Mouse (Mus musculus): ENCODE data around the gene Iqch. TPM values are rescaled to one million over a fixed set of nuclear protein-coding genes. Genes with fewer than 3 reads are reported as not detected.

The Iqch gene
- polyA plus RNA-seq, 1 experiment from 2014 or later: 0.15 TPM

DNA sequence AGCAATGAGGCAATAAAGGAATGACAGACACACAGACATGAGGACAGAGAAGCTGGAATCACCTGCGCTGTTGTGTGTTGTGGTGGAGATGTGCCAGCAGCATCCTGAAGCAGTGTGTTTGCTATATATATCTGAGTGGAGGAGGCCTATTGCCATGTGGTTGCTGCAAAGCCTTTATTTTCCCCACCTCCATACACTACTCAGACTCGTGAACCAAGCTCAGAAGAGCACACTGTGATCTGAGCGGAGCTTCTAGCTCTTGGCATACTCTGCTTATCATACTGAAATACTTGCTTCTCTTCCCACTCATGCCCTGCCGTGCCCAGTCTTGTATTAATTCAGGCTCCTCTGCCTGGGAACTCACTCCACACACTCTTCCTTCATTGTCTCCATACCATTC is 20.5 kb downstream of the Iqch start:
- Histone ChIP-seq H3K4me3 (replicated peaks) (no peak overlapping the region), H3K27me3 (no peaks in the 10 kb centered on the region), H3K4me1 (replicated peaks) (no peaks in the 10 kb centered on the region), H3K9ac (replicated peaks) (no peak overlapping the region), H3K36me3 (no peaks in the 10 kb centered on the region), H3K4me2 (replicated peaks) (no peak overlapping the region), H3K9me3 (0 out of 2 replicates have a peak, but pooled peaks cover 2% of the 10 kb centered on the region), H3K27ac (no peak overlapping the region)
- WGBS: 82% methylated on average over 4 of the region's 4 CpGs
- ATAC-seq: no peak

DNA sequence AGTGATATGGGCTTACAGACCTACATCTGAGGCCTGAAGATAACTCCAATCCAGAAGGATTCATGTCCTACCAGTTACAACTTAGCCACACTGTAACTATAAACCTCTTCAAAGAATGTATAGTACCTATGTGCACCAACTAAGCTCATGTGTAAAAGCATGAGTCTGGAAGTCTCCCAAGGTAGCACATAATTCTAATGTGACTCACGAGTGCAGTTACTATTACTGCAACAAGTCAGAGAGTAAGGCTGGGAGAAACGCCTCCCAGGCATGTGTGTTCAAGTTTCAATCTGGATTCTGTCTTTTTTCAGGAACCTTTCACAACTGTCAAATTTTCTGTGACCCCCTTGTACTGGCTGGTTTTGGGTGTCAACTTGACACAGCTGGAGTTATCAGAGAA is 22.2 kb downstream of the Iqch start:
- no peaks in the 10 kb centered on the region for H3K36me3 ChIP-seq
- WGBS: 91% methylated on average over 2 of the region's 2 CpGs
- H3K4me1 ChIP-seq (replicated peaks): no peaks in the 10 kb centered on the region
- no peaks in the 10 kb centered on the region for H3K9me3 ChIP-seq
- H3K9ac ChIP-seq (replicated peaks): no peak overlapping the region
- H3K27ac ChIP-seq: no peak overlapping the region
- no peak overlapping the region for H3K4me2 ChIP-seq (replicated peaks)
- H3K4me3 ChIP-seq (replicated peaks): no peak overlapping the region
- H3K27me3 ChIP-seq: no peaks in the 10 kb centered on the region
- ATAC-seq: no peak

DNA sequence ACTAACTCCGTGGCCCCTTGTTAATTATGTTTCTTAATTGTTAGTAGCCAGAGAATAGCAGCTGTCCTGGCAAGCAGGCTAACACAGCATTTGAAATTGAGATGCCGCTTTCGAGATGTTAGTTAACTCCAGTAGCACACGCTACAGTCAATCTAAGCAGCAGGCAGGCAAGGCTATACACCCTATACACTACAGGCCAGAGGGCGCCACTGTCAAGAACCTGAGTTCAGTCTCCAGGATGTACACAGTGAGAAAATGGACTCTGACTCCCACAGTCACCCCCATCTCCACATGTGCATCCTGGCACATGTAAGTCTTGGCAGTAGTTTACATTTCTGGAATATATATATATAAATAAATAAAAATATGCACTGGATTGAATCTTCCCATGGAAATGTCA is 22.6 kb downstream of the Iqch start:
- 77% methylated on average over 5 of the region's 5 CpGs for WGBS
- ATAC-seq: no peak

DNA sequence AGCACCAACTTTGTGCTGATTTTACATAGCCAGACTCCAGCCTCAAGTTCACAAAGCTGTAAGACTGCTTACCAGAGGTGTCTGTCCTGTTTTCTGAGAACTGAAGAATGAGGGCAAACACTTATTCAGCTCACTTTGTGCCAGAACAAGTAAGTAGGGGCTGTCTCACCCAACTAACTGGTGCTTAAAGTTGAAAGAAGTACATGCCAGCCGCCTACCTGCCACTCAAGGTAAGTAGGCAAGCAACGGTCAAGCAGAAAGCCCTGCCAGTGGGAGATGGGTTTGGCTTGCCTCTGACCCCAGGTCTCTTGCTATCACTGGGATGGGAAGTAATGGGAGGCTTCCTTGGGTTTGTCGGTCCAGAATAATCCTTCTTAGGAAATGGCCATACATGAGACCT is 24.8 kb downstream of the Iqch start:
- Histone ChIP-seq H3K27ac (no peak overlapping the region), H3K9me3 (no peaks in the 10 kb centered on the region), H3K36me3 (no peaks in the 10 kb centered on the region), H3K4me3 (replicated peaks) (no peak overlapping the region), H3K9ac (replicated peaks) (no peak overlapping the region), H3K4me1 (replicated peaks) (no peaks in the 10 kb centered on the region), H3K27me3 (no peaks in the 10 kb centered on the region), H3K4me2 (replicated peaks) (no peak overlapping the region)
- WGBS: 90% methylated on average over 3 of the region's 3 CpGs
- ATAC-seq: no peak

More for the DNA sequence above, 22.6 kb downstream of the Iqch start:
- H3K4me3 ChIP-seq (replicated peaks): no peak overlapping the region
- H3K9me3 ChIP-seq: no peaks in the 10 kb centered on the region
- H3K36me3 ChIP-seq: no peaks in the 10 kb centered on the region
- no peak overlapping the region for H3K9ac ChIP-seq (replicated peaks)
- no peaks in the 10 kb centered on the region for H3K4me1 ChIP-seq (replicated peaks)
- no peak overlapping the region for H3K4me2 ChIP-seq (replicated peaks)
- H3K27me3 ChIP-seq: no peaks in the 10 kb centered on the region
- no peak overlapping the region for H3K27ac ChIP-seq

DNA sequence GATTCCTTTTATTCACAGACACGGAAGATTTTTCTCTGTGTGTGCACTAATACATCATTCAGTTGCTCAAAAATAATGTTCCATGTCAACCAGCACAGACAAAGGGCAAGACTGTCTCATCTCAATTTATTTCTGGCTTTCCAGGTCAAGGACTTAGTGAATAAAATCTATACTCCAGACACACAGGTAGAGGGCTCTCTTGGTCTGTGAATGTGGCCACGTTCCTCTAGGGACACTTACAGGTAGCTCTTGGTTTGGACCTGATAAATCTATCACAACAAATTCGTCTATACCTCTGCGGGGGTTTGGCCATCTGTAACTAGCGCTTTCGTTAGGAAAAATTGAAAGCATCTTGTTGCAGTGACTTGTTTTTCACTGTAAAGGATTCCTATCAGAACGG is 29.4 kb downstream of the Iqch start:
- WGBS: 83% methylated on average over 7 of the region's 7 CpGs
- Histone ChIP-seq H3K27ac (no peak overlapping the region), H3K9me3 (no peaks in the 10 kb centered on the region), H3K36me3 (no peaks in the 10 kb centered on the region), H3K4me2 (replicated peaks) (no peak overlapping the region), H3K27me3 (no peaks in the 10 kb centered on the region), H3K4me3 (replicated peaks) (no peak overlapping the region), H3K9ac (replicated peaks) (no peak overlapping the region), H3K4me1 (replicated peaks) (peaks cover 17% of the 10 kb centered on the region)
- no peak for ATAC-seq

DNA sequence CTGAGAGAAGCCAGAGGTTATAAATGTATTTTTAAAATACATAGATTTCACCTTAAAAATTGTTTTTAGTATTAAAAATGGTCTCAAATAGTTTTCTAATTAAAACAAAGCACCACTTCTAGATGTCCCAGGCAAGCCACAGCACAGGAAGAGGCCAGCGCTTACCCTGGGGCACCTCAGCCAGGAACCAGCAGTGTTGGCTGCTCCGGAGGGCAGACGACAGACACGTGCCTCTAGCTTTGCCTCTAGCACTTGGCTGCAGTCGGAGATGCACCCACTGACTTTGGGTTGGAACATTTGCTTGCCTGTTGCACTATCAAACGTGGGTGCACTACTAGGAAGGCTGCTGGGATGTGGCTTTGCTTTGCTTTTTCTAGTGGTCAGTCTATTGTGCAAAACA is 30.4 kb downstream of the Iqch start:
- H3K27ac ChIP-seq: no peak overlapping the region
- no peaks in the 10 kb centered on the region for H3K36me3 ChIP-seq
- H3K4me1 ChIP-seq (replicated peaks): peaks cover 23% of the 10 kb centered on the region
- H3K9me3 ChIP-seq: no peaks in the 10 kb centered on the region
- no peak overlapping the region for H3K9ac ChIP-seq (replicated peaks)
- WGBS: 44% methylated on average over 6 of the region's 6 CpGs
- H3K4me2 ChIP-seq (replicated peaks): no peak overlapping the region
- no peak for ATAC-seq
- H3K27me3 ChIP-seq: no peaks in the 10 kb centered on the region
- no peak overlapping the region for H3K4me3 ChIP-seq (replicated peaks)

DNA sequence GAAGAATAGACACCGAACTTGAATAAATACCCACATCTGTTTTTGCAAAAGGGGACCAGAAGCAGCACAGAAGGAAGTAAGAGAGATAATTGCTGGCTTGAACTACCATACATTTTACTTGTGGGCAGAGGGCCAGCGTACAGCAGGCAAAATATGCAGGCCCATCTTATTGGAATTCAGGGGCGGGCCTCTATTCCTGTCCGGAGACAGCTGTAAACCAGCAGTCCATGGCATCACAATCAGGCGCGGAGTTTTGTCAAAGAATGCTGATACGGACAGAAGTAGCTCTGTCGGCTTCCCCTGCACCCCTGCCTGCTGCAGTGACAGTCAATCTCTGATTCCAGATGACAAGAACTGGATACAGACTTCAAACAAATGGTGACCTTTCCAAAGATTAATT is 33.5 kb downstream of the Iqch start:
- peaks cover 23% of the 10 kb centered on the region for H3K4me1 ChIP-seq (replicated peaks)
- ATAC-seq: no peak
- H3K9ac ChIP-seq (replicated peaks): peak overlapping the region; percentile 29; the same call in 1 of the 2 replicates
- H3K27ac ChIP-seq: no peak overlapping the region
- H3K9me3 ChIP-seq: no peaks in the 10 kb centered on the region
- no peaks in the 10 kb centered on the region for H3K27me3 ChIP-seq
- H3K36me3 ChIP-seq: no peaks in the 10 kb centered on the region
- H3K4me3 ChIP-seq (replicated peaks): no peak overlapping the region
- WGBS: 10% methylated on average over 8 of the region's 8 CpGs
- peak overlapping the region; percentile 32 for H3K4me2 ChIP-seq (replicated peaks)

DNA sequence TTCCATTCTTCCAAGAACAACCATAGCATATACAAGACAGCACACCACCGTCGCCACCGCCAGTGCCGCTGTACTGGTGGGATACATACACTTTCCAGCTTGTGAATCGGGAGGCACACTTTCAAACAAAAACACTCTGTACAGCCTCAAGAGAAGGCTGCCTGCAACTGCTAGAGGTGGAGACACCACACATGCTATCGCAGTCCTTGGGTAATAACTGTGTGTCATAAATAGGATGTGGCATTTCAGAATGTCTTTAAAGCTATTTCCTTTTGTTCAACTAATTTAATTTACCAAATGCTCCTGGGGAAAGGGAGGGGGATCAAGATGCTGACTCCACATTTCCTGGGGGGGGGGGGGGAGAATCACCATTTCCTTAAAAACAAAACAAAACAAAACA is 34.0 kb downstream of the Iqch start:
- no peak overlapping the region for H3K4me2 ChIP-seq (replicated peaks)
- 72% methylated on average over 6 of the region's 6 CpGs for WGBS

DNA sequence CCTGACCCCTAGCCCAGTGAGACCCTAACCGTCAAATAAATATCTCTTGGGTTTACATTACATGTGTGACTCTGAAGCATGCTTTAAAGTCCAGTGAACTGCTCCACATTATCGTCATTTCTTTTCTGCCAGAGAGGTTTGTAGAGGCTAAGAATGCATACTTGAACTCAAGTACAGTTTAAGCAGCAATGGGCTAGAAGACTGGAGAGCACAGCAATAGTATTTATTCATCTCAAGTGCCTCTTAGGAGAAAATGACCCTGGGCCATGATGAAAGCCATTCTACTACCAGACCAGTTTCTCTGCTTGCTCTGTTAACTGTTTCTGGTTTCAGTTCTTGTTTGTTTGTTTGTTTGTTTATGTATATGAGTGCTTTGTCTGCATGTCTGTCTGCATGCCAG is 38.9 kb downstream of the Iqch start:
- Histone ChIP-seq H3K4me2 (replicated peaks) (no peak overlapping the region), H3K4me1 (replicated peaks) (peaks cover 16% of the 10 kb centered on the region), H3K36me3 (no peaks in the 10 kb centered on the region), H3K9me3 (no peaks in the 10 kb centered on the region), H3K27me3 (no peaks in the 10 kb centered on the region), H3K4me3 (replicated peaks) (no peak overlapping the region), H3K27ac (no peak overlapping the region), H3K9ac (replicated peaks) (no peak overlapping the region)
- no peak for ATAC-seq
- WGBS: 72% methylated on average over 2 of the region's 2 CpGs

More for the DNA sequence above, 34.0 kb downstream of the Iqch start:
- no peak overlapping the region for H3K9ac ChIP-seq (replicated peaks)
- no peak overlapping the region for H3K27ac ChIP-seq
- H3K9me3 ChIP-seq: no peaks in the 10 kb centered on the region
- peaks cover 23% of the 10 kb centered on the region for H3K4me1 ChIP-seq (replicated peaks)
- no peaks in the 10 kb centered on the region for H3K27me3 ChIP-seq
- H3K36me3 ChIP-seq: no peaks in the 10 kb centered on the region
- no peak overlapping the region for H3K4me3 ChIP-seq (replicated peaks)
- no peak for ATAC-seq

DNA sequence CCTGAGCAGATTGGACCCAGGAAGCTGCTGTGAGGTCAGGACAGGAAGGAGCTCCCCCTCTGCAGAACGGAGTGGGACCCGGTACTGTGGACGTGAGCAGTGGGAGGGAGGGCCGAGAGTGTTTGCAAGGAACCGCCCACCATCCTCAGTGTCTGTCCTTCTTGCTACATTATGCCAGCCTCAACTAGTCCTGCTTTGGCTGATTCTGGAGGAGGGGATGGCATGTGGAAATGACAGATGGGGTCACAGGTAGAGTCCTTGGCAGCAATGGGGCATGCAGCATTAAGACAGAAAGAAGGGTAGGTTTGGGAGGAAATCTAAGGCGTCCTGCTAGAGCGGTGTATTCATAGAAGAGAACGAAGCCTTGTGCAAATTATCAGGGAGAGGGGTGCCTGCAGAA is 40.4 kb downstream of the Iqch start:
- Histone ChIP-seq H3K4me2 (replicated peaks) (no peak overlapping the region), H3K9me3 (no peaks in the 10 kb centered on the region), H3K4me1 (replicated peaks) (0 out of 2 replicates have a peak, but pooled peaks cover 4% of the 10 kb centered on the region), H3K4me3 (replicated peaks) (no peak overlapping the region), H3K27me3 (no peaks in the 10 kb centered on the region; the same call in 1 of the 2 replicates), H3K9ac (replicated peaks) (no peak overlapping the region), H3K36me3 (no peaks in the 10 kb centered on the region), H3K27ac (no peak overlapping the region)
- 61% methylated on average over 8 of the region's 8 CpGs for WGBS
- ATAC-seq: no peak

DNA sequence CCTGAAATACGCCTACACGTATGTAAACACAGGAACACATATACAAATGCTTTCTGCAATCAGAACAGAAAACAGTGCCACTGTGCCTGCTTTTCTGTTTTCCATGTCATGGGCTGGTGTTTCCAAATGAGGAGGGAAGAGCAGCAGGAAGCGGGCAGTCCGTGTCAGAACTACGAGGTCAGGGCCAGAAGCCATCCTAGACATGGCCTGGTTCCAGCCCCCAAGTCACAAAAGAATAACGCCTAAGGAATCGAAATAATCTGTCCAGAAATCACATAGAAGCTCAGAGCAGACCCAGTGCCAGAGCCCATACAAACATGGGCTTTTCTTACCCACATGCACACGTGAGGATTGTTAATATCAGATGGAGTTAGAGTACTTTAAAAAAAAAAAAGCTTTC is 45.4 kb downstream of the Iqch start:
- no peaks in the 10 kb centered on the region for H3K9me3 ChIP-seq
- H3K9ac ChIP-seq (replicated peaks): no peak overlapping the region
- no peak for ATAC-seq
- H3K4me1 ChIP-seq (replicated peaks): 0 out of 2 replicates have a peak, but pooled peaks cover 2% of the 10 kb centered on the region
- H3K27me3 ChIP-seq: peaks cover 3% of the 10 kb centered on the region
- no peak overlapping the region for H3K27ac ChIP-seq
- no peaks in the 10 kb centered on the region for H3K36me3 ChIP-seq
- H3K4me2 ChIP-seq (replicated peaks): no peak overlapping the region
- H3K4me3 ChIP-seq (replicated peaks): no peak overlapping the region
- WGBS: 87% methylated on average over 8 of the region's 8 CpGs

DNA sequence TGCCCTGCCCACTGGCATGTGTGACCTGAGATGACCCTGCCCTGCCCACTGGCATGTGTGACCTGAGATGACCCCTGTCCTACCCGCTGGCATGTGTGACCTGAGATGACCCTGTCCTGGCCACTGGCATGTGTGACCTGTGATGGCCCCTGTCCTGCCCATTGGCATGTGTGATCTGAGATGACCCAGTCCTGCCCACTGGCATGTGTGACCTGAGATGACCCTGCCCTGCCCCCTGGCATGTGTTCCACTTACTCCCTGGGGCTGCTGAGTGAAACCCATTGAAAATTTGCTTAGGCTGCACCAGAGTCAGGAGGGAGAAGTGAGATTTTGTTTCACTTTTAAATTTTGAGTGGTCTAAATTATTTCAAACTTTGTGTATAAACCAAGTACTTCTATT is 46.0 kb downstream of the Iqch start:
- ATAC-seq: no peak
- Histone ChIP-seq H3K4me3 (replicated peaks) (no peak overlapping the region), H3K4me1 (replicated peaks) (no peaks in the 10 kb centered on the region), H3K9ac (replicated peaks) (no peak overlapping the region), H3K27me3 (peaks cover 3% of the 10 kb centered on the region), H3K4me2 (replicated peaks) (no peak overlapping the region), H3K36me3 (no peaks in the 10 kb centered on the region), H3K9me3 (no peaks in the 10 kb centered on the region), H3K27ac (no peak overlapping the region)
- 88% methylated on average over 1 of the region's 1 CpGs for WGBS

DNA sequence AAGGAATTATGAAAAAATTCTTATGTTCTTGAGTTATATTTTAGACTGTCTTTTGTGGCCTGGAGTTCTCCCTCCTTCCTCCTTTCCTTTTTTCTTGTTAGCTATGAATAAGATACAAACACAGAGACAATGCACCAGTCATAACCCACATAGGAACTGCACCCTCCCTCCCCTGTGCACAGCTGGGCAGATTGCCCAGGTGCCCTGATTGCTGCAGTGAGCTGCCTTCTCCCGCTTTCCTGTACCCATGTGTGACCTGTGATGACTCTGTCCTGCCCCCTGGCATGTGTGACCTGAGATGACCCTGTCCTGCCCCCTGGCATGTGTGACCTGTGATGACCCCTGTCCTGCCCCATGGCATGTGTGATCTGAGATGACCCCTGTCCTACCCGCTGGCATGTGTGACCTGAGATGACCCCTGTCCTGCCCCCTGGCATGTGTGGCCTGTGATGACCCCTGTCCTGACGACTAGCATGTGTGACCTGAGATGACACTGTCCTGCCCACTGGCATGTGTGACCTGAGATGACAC is 46.8 kb downstream of the Iqch start:
- Histone ChIP-seq H3K4me2 (replicated peaks) (no peak overlapping the region), H3K27me3 (peaks cover 3% of the 10 kb centered on the region), H3K4me3 (replicated peaks) (no peak overlapping the region), H3K9me3 (no peaks in the 10 kb centered on the region), H3K9ac (replicated peaks) (no peak overlapping the region), H3K36me3 (no peaks in the 10 kb centered on the region), H3K27ac (no peak overlapping the region), H3K4me1 (replicated peaks) (no peaks in the 10 kb centered on the region)
- 75% methylated on average over 3 of the region's 3 CpGs for WGBS
- no peak for ATAC-seq
